Mouse (Mus musculus) heart, adult 2 months (tissue): ENCODE measurements around the gene Thap8.

Source experiments
- CTCF ChIP-seq: fragments of 200-600 bp; IDR thresholded peaks from 2 replicates; pipeline ENCODE4 v1.8.1; 2022; ENCODE audit warnings: antibody characterized with exemption, mild to moderate bottlenecking, moderate library complexity
- EP300 ChIP-seq: fragments of 200-500 bp; IDR thresholded peaks from 2 replicates; pipeline ENCODE4 v1.6.1; 2011; ENCODE audit warnings: low read depth, low read length, control low read depth; ENCODE audit not compliant: insufficient read depth
- POLR2A ChIP-seq: fragments of 200-500 bp; IDR thresholded peaks from 2 replicates; pipeline ENCODE4 v1.6.1; 2011; ENCODE audit warnings: mild to moderate bottlenecking, low read depth, low read length, control low read depth; ENCODE audit not compliant: insufficient read depth

DNA sequence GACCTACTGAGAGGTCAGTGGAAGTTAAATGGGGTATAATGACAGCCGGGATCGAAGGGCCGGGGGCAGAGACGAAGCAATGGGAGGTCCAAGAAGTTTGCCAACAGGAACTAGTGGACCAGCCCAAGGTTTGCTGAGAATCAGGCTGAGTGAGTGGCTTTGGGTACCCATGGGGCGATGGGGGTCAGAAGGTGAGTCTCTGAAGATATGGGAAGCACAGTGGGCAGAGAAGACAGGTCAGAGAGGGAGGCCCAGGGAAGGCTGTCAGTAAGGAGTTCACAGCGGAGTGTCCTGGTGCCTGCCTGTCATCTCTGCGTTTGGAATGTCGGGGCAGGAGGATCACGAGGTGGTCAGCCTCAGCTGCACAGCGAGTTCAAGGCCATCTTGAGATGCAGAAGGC is 48.5 kb downstream of the Thap8 start:
- TF ChIP-seq CTCF (no peak), EP300 (no peak), POLR2A (no peak)
